Mouse (Mus musculus) kidney, adult 9 months (tissue): ENCODE data around the gene Frmd4b.

Experiments used
- DNase-seq: peaks from one replicate; pipeline ENCODE4 v3.0.0; 2022

The Frmd4b gene

DNA sequence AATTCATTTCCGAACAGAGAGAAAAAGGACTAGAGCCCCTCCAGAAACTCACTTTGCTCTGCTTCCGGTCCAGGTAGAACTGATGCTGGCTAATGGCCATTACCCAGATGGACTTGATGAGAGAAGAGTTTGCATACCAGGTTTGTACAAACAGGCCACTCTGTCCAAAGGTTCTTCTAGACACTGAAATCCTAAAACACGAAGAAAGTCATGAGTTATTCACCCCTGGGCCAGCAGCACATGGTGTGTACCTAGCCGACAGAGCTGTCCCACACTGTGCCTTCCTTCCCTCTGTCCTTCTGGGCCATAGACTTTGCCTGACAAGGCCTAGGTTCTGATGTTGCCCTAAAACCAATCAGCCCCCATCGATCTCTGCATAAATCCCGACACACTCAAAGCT, 308.8 kb downstream of the Frmd4b start:
- no peak for DNase-seq

DNA sequence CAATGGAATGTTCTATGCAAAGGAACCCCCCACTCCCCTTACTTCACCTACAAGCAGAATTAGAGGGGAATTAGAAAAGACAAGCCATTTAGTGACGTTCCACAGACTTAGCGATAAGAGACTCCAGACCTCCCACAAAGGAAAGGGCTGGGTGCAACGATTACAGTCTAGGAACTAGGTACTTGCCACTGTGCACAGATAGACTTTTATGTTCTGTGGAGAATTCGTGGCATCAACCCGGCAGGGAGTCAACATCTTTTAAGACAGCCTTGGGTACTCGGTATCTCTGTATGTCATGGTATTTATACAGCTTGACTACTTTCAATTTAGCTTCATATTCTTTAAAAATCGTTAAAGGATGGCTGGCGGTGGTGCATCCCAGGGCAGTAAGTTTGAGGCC, 310.1 kb downstream of the Frmd4b start:
- DNase-seq = no peak

DNA sequence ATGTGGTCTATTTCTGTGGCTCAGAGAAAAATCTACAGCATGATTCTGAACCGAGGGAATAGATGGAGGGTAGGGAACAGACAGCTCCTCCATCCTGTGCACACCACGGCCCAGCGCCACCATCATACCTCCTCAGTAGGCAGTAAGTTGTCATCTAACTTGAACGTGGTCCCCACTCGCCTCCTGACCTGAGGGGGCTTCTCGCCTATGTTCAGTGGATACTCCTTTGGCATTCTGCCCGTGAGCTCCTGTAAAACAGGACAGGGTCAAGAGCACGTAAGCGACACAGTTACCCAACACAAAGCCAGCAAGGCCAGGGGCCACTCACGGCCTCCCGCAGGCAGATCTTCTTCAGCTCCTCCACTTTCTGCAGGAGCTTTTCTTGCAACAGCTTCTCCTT, 311.0 kb downstream of the Frmd4b start:
- DNase-seq = no peak

DNA sequence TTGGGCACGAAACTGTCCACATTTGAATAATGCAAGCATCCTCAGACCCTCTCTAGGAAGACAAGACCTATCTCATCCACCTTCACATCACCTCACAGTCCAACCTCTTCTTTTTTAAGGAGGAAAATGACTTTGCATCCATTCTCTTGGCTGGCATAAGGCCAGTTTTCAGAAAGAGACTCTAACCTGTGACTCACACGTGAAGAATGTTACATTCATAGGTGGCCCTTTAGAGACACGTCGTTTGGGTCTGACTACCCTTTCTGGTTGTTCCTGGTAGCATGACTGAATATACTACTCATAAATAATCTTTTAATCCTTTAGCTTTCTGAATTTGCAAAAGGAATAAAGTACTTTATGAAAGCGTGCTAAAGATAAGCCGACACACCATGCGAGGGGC, 311.9 kb downstream of the Frmd4b start:
- DNase-seq = no peak

DNA sequence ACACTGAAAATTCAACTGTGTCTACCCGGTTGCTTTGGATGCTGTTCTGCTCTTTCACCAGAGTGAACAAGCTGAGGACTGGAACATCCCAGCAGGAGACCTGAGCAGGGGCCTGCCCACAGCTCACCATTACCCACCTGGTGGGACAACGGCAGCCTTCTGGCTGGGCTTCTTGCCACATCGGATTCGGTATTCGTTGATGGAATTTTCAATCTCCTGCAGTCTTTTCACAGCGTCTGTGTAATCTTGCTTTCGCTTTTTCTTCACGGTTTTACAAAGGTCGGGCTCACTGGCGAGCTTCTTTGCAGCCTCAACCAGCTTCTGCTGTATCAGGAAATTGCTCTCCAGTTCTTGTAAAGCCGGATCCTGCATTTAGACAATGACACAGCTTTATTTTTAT, 312.3 kb downstream of the Frmd4b start:
- DNase-seq = no peak

DNA sequence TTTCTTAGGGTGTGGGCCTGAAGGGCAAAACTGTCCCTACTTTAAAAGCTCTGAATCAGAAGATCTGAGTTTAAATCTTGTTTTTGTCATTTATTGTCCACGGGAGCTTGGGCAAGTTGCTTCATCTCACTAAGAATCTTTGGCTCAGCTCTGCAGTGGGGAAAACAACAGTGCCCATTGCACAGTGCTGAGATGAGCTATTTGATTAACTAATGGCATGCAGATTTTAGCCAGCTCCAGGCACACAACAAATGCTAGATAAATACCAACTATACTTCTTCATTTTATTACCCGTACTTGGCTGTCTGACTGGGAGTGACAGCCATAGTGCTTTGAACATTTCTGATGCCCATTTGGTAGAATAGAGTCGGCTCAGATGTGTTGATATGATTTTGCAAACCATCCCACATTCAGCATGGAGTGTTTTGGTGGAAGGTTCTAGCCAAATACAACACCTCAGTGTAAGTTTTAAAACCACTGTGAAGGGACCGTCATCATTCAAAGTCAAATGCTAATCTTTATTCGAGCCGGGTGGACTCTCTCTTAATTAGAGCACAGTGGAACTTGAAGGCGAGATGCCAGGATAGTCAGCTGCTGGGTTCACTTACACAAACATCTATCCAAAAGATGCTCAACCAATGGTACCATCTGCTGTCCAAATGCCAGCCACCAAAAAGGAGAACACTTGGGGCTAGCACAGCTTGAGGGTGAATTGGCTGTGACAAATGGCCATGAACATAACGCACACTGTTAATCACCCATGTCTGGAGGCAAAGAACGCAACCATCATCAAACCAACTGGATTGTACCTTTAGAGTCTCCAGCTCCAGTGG, 313.8 kb downstream of the Frmd4b start:
- no peak for DNase-seq

DNA sequence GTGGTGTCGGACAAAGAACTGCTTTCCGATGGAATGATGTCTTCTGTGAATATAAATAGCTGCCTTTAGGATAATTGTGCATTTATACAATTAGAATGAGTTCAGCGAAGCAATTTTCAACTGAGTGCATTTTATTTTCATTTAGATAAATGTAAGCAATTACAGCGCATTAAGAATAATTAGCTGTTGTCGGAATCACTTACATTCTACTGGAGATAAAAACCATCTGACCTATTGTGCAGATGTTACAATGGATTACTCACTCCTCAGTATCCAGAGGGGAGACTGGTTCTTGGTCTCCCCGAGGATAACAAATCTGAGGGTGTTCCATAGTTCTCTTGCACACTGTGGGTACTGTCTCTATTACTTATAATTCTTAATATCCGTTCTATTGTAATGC, 315.0 kb downstream of the Frmd4b start:
- DNase-seq = no peak

DNA sequence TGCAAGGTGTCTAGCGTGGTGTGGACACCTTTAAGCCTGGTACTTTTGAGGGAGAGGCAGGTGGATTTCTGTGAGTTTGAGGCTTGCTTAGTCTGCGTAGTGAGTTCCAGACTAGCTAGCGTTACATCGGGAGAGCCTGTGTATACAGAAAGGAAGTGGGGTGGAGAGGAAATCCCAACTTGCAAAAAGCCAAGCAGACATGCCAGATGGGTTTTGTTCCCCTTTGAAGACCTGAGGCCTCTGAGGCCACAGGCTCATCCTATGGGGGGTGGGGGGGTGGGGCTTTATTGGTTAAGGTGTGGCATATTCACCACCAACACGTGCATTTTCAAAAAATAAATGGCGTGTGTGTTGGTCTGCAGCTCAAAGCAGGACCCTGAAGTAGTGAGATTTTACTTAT, 316.7 kb downstream of the Frmd4b start:
- no peak for DNase-seq

DNA sequence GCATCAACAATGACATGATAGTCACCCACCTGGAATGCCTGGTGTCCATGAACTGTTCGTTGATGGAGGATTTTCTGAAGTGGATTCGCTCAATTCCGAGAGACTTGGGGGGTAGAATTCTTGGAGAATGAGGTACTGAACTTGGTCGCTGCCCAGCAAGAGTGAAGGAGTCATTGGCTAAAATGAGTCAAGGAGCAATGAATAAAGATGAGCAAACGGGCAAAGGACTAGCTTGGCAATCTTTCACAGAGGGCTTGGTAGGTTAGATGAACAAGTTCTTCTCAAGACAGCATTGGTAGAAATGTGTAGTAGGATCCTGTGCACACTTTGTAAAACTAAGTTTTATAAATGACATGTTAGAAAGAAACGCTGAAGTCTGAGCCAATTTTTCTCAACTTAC, 317.2 kb downstream of the Frmd4b start:
- no peak for DNase-seq

DNA sequence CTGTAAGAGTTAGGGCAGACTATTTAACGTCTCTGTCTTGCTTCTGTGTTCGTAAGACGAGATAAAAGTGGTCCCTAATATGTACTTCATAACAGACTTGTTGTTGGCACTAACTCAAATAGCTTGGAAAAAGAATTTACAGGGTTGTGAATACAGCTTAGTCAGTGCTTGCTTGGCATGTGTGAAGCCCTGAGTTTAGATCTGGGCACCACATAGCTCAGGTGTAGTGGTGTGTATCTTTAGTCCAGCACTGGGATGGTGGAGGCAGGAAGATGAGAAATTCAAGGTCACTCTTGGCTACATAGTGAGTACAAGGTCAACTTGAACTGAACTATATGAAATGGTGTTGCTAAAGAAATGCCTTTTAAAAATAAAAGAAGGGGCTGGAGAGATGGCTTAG, 320.2 kb downstream of the Frmd4b start:
- peak; percentile 48 for DNase-seq

DNA sequence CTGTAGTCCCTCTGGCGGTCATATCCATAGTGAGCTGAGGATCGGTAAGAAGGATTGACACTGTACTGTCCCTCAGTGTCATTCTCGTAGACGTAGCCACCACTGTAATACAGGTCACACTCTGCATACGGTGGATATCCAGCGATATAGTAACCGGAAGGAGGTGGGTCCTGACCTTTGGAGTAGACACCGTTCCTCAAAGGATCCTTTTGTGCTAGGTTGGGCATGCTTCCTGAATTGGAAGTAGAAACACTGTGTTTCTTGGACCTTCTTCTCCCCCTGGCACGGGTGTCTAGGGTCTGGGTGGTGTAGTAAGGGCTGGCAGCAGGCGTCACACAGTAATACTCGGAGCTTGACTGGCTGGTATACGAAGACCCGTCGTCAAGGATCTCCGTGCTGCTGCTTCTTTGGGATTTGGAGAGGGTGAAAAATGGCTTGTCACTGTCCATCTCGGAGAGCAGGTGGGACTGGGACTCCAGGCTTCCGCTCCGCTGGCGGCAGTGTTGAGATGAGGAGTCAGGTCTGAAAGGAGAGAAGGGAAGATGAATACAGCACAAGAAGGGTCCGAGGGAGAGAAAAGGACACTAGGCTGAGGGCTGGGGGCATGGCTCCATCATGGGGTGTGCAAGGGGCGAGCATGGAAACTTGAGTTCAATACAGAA, 321.3 kb downstream of the Frmd4b start:
- no peak for DNase-seq

DNA sequence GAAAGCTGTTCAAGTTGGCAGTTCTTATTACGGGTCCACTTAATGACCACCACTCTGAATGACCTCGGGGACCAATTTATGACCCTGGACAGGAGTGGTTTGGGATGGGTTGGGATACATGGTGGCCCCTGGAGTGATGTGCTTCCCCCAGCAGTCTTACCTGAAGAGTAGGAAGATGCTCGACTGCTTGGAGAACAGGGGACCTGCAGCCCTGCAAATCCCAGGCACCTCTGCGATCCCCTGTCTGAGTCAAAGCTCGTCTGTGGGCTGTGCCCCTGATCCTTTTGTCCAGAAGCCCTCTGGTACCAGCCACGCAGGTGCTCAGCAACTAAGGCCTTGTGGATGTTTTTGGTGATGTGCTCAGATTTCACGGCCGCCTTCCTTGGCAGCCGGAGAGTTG, 321.9 kb downstream of the Frmd4b start:
- DNase-seq = no peak

DNA sequence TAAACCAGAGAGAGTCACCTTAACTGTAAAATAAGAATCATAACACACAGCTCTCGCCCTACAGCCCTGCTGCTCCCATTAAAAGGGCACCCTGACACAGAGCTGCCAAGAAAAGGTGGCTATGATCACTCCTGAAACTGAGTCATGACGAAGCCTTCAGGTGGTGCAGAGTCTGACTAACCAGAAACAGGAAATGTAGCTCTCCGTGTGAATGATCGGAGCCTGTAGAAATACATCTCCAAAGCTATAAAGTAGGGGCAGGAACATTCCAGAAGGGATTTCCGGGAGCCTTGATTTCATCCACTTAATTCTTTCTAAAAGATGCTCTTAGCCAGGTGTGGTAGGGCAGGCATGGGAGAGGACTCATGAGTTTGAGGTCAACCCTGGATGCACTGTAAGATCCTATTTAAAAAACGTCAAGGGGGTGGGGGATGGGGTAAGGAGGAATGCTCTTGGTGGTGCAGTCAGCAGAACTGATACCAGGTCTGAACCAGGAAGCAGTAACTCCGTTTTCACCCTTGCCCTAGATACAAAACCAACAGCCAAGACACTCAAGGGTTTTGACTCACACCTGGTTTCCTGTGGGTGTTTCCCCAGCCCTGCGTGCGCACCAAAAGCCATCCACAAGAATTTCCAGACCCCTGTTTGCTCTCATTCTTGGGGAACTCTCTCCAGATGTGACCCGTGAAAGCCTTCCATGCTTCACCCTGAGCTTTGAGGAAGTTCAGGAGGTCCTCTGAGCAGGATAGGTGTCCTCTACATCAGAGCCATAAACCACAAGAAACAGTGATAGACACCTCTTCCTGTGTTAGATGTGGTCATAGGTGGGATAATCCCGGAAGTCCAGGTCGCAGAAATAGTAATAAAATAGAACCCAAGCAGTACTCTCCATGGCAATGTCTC, 323.4 kb downstream of the Frmd4b start:
- DNase-seq = no peak

DNA sequence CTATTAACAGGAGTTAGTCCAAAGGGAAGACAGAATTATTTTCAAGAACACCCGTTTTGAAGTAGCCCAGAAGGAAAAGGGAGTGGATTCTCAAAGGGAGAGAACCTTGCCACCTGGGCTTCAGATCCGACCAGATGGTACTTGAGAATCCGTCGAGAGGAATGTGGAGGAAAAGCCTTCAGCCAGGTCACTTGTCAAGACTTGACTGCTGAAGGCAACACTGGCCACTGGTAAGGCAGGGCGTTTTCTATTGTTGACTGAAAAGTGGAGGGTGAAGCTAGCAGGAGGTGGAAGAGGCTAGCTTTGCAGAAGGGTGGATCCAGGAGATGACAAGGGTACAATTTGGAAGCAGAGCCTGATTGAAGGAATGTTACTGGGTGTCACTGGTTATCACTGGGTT, 324.4 kb downstream of the Frmd4b start:
- no peak for DNase-seq

DNA sequence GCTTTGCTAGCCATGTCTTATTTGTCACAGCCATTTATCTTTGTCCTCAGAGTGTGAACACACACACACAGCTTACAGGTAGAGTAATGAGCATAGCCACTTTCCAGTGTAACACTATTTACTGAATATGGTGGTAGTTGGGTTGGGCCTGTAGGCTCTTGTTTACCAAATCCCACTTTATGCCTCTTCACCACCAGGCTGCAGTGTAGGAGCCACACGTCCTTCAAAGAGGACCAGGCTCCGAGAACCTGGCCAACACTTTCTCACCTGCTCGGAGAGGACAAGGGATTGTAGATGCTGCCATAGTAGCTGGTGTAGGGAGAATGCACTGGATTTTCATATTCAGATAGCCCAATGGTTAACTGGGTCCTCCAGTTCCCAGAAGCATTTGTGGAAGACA, 325.2 kb downstream of the Frmd4b start:
- no peak for DNase-seq

DNA sequence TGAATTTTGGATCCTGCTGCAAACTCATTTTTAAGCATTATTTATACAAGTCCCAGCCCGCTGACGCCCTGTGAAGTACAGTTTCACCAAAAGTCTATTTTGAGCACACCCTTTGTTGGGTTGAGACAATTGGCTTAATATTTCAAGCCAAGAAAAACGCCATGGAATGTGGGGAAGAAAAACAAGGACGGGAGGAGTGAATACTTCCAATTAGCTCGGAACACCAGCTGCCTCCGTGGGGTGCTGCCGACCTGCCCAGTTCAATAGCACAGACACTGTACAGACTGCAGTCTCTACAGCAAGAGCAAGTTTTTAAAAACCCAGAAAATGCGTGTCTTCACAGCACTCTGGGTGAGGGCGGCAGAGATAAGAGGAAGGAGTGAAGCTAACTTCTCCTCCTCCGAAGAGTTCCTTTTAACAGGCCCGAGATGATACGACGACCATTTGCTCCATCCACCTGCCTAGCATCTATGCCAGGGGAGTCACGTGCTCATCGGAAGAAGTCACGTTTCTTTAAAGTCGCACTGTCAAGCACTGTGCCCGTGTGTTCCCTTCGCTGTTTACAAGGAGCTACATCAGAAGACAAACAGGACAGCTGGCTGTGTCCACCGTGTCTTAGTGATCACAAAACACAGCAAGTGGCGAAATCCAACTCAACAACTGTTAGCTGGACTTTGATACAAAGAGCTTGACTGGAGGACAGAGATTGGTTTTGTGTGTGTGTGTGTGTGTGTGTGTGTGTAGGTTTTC, 326.0 kb downstream of the Frmd4b start:
- DNase-seq = no peak

DNA sequence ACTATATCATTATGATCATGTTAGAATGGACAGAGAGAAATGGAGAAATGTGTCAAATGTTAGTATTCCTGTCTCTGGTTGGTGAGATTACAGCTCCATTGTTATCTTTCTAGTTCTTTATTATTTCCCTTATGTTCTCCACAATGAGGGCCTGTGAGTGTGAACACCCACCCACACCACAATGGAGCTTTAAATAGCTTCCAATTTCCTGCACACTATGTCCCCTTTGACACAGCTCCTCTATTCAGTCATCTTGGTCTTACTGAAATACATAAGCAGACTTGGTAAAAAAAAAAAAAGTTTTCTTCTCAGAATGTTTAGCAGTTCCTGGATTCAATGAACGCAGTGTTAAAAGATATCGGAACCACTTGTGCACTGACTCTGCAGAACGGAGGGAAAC, 326.7 kb downstream of the Frmd4b start:
- no peak for DNase-seq

DNA sequence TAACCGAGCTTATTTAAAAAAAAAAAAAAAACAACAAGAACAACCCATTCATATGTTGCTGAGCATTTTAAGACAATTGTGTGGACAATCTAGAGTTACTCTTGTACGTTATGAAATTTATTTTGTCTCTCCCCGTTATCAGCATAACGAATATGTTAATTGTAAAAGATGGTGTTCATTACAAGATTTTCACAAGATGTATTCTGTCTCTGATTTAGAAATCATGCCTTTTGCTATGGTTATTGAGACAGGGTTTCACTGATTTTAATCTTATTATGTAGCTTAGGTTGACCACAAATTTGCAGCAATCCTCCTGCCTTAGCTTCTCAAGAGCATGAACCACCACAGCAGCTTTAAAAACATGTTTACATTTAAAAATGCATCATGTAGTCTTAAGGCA, 327.5 kb downstream of the Frmd4b start:
- DNase-seq = no peak

DNA sequence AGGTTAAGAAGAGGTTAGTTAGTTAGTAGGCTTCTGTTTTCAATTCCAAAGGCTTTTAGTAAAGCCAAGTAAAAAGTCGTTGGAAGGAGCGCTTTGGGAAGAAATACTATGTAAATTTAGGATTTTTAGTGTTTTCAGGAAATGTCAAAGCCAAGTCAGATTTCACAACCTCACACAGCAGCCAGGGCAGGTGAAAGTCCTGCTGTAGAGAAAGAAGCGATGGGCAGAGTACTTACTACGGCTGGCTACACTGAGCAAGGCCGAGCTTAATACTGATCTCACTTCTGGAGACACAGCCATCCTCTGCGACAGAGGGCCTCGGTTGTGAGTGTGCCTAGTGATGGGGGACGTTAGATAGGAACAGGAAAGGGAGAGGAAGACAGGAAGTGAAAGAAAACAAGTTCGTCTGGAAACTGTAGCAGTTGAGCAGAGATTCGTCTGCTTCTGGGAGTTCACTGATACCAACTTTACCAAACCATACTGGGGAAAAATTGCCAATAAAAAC, 328.0 kb downstream of the Frmd4b start:
- no peak for DNase-seq

DNA sequence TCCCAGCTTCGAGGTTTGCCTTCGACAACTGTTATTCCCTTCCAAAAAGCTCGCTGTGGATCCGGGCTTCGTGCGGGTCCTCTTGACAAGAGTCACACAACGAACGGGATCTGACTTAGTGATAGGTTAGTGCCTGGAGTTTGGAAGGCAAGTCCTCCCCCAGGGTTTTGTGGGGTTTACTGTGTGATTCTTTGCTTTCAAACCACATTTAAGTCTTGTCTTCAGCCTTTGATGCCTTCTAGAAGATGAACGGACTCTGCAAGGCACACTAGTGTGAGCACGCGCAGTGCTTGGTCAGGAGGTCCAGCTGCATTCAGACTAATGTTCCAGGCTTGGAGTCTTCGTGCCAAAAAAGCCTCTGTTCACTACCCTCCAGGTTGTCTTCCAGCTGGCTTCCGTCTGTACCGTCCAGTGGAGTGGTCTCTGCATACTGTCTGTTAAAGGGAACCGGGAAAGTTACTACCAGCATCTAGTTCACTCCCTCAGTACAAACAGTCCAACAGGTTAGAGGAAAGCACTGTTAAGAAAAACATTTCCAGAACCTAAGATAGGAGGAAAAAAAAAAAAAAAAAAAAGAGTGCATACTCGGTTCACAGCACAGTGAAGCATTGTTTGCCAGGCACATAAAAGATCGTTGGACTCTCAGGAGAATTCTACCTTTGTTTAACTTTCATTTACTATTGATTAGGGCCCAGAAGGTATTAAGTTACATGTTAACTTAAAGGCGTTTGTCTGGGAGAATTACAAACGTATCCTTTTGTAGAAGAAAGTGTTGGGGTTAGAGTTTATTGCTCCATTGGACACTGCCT, 329.1 kb downstream of the Frmd4b start:
- DNase-seq = no peak

DNA sequence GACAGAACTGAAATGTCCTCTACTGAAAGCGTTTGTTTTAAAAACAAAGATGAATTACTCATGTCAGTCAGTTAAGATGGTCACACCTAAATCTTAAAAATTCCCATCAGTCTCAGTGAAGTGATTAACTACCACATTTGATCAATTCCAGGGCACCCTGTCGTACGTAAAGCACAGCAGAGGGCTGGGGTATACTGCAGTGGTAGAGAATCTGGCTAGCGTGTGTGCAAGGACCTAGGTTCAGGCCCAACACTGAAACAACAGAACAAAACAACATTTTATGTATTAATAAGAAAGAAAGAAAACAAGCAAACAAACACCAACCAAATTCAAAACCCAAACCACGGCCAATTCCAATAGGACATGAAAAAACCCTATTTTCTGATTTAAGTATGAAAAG, 331.0 kb downstream of the Frmd4b start:
- no peak for DNase-seq

DNA sequence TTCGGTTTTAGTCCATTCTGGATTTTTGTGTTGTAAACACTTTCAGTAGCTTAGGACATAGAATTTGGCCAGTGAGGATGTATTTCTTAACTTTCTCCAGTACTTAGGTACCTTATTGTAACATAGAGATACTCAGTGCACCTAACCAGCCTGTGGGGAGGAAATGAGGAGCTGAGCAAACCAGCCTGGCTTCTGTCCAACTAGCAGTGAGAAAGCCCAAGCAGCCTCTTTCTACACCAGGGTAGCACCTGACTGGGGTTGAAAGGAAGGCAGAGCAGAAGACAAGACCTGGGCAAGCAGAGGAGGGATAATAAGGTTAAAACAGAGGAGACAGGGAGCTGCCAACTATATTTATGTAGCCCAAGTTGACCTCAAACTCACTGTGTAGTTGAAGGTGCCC, 333.7 kb downstream of the Frmd4b start:
- DNase-seq = no peak
